ENCODE assay signal across 8 mouse cellular contexts in genomic region chr15:7263822-7264221, GRCm38 (mm10).
DNase-seq lines count a peak whose midpoint lies in the region; ATAC-seq and TF ChIP-seq lines count a peak whose summit lies in the region.

No protein-coding gene starts in this region.

- no peak overlapping the region for H3K27ac ChIP-seq in limb, embryonic 11.5 days (replicated peaks; ENCODE audit: low read depth, low read length)
- H3K27ac ChIP-seq in neural tube, embryonic 11.5 days (ENCODE audit: low read depth, low read length), result no peak overlapping the region
- no peak overlapping the region for H3K27ac ChIP-seq in stomach, postnatal 0 days (replicated peaks)

- TF ChIP-seq CTCF in stomach, postnatal 0 days (IDR thresholded peaks at IDR 0.05; ENCODE audit: low read depth), result peak; percentile 98

- H3K9ac ChIP-seq in limb, embryonic 11.5 days (ENCODE audit: low read length), result no peak overlapping the region
- no peak overlapping the region for H3K9ac ChIP-seq in neural tube, embryonic 11.5 days (ENCODE audit: low read length)
- no peak overlapping the region for H3K9ac ChIP-seq in stomach, postnatal 0 days (ENCODE audit: low read length)

- no peak for ATAC-seq in limb, embryonic 11.5 days (ENCODE audit: insufficient number of reproducible peaks, low FRiP score, low TSS enrichment, low read depth)
- peak; percentile 63 for ATAC-seq in neural tube, embryonic 11.5 days (ENCODE audit: insufficient read depth, low FRiP score, low TSS enrichment)
- peak; percentile 83 for ATAC-seq in stomach, postnatal 0 days (ENCODE audit: low FRiP score, low TSS enrichment)

- TF ChIP-seq EP300 in stomach, postnatal 0 days (optimal IDR thresholded peaks at IDR 0.05), result no peak

- 15% methylated on average over 3 of the region's 3 CpGs for WGBS in limb, embryonic 11.5 days
- 11% methylated on average over 3 of the region's 3 CpGs for WGBS in neural tube, embryonic 11.5 days
- WGBS in stomach, postnatal 0 days, result 16% methylated on average over 3 of the region's 3 CpGs

- no peak overlapping the region for H3K4me3 ChIP-seq in limb, embryonic 11.5 days (ENCODE audit: low read depth, low read length)
- no peak overlapping the region for H3K4me3 ChIP-seq in neural tube, embryonic 11.5 days (ENCODE audit: low read depth, low read length)
- H3K4me3 ChIP-seq in stomach, postnatal 0 days (ENCODE audit: low read depth, low read length), result no peak overlapping the region

- H3K9me3 ChIP-seq in limb, embryonic 11.5 days (ENCODE audit: control insufficient read depth, low read length), result no peaks in the 10 kb centered on the region
- H3K9me3 ChIP-seq in neural tube, embryonic 11.5 days (ENCODE audit: control insufficient read depth, low read length), result no peaks in the 10 kb centered on the region
- H3K9me3 ChIP-seq in stomach, postnatal 0 days (ENCODE audit: control insufficient read depth, low read length), result no peaks in the 10 kb centered on the region

- H3K4me1 ChIP-seq in limb, embryonic 11.5 days (ENCODE audit: control insufficient read depth, insufficient read depth, low read length), result no peaks in the 10 kb centered on the region
- H3K4me1 ChIP-seq in neural tube, embryonic 11.5 days (ENCODE audit: control insufficient read depth, insufficient read depth, low read length), result no peaks in the 10 kb centered on the region
- no peaks in the 10 kb centered on the region for H3K4me1 ChIP-seq in stomach, postnatal 0 days (replicated peaks; ENCODE audit: control insufficient read depth, insufficient read depth)

- no peak overlapping the region for H3K4me2 ChIP-seq in limb, embryonic 11.5 days (ENCODE audit: low read depth, severe bottlenecking)
- no peak overlapping the region for H3K4me2 ChIP-seq in neural tube, embryonic 11.5 days (ENCODE audit: low read depth)
- H3K4me2 ChIP-seq in stomach, postnatal 0 days (replicated peaks; ENCODE audit: low read depth), result no peak overlapping the region

- H3K27me3 ChIP-seq in limb, embryonic 11.5 days (ENCODE audit: control insufficient read depth, insufficient read depth, low read length), result no peaks in the 10 kb centered on the region
- H3K27me3 ChIP-seq in neural tube, embryonic 11.5 days (ENCODE audit: control insufficient read depth, insufficient read depth, low read length), result no peaks in the 10 kb centered on the region
- no peaks in the 10 kb centered on the region for H3K27me3 ChIP-seq in stomach, postnatal 0 days (ENCODE audit: control insufficient read depth, insufficient read depth, low read length)

- peak; percentile 91 for DNase-seq in 3T3-L1 (ENCODE audit: low read depth, low spot score)
- DNase-seq in adrenal gland, adult 8-10 months, result peak; percentile 74
- peak; percentile 62 for DNase-seq in embryo, embryonic 11.5 days (ENCODE audit: low read depth, low spot score)
- peak; percentile 62 to 83 for DNase-seq in gastrocnemius, postnatal 4 days (ENCODE audit: low spot score in 2 of 2)
- DNase-seq in kidney, adult 8-10 months, result peak; percentile 65 to 84
- peak; percentile 81 for DNase-seq in limb, embryonic 11.5 days (ENCODE audit: low spot score)
- DNase-seq in neural tube, embryonic 11.5 days (ENCODE audit: low spot score), result peak; percentile 75
- DNase-seq in stomach, postnatal 0 days (ENCODE audit: low spot score), result peak; percentile 91

- no peaks in the 10 kb centered on the region for H3K36me3 ChIP-seq in limb, embryonic 11.5 days (ENCODE audit: control insufficient read depth, insufficient read depth, low read length)
- H3K36me3 ChIP-seq in neural tube, embryonic 11.5 days (ENCODE audit: control insufficient read depth, insufficient read depth, low read length), result no peaks in the 10 kb centered on the region
- H3K36me3 ChIP-seq in stomach, postnatal 0 days (ENCODE audit: control insufficient read depth, insufficient read depth, low read length), result no peaks in the 10 kb centered on the region
